Mouse (Mus musculus): ENCODE results near the gene Sirt1. TPM values are rescaled to one million over a fixed set of nuclear protein-coding genes. Genes with fewer than 3 reads are reported as not detected.

The Sirt1 gene
- polyA plus RNA-seq, 2 experiments: 3.8 to 8.4 TPM

DNA sequence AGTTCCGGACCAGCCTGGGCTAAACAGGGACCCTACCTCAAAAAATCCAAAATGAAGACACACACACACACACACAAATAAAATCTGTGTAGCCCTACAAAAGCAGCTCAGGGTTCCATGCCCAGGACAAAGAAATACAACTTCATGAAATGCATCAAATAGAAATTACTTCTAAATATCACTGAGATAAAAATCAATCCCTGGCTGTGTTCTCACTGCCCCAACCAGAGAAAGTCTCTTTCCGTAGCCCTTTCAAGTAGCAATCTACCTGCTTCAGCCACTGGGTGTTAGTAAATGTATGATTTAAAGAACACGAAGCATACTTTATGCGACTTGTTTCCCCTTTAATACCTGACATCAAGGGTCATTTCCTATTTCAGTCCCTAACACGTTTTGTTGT lies 44.2 kb downstream of the Sirt1 start:
- WGBS (ENCODE audit: insufficient replicate concordance): 25% methylated on average over 5 of the region's 5 CpGs
- DNase-seq (ENCODE audit: low read depth in 3 of 3, low spot score in 3 of 3) (no peak), ATAC-seq (ENCODE audit: insufficient read depth) (no peak)
- Histone ChIP-seq H3K9me3 (ENCODE audit: control insufficient read depth, low read length) (no peaks in the 10 kb centered on the region), H3K4me3 (ENCODE audit: insufficient read depth in 1 of 2, low read depth in 2 of 2, low read length in 2 of 2) (peak overlapping the region; percentile 79 to 99), H3K36me3 (replicated peaks; ENCODE audit: control insufficient read depth, insufficient read depth, low read depth) (peaks cover 33% of the 10 kb centered on the region), H3K27me3 (ENCODE audit: control insufficient read depth, insufficient read depth, low read length) (no peaks in the 10 kb centered on the region), H3K27ac (no peak overlapping the region), H3K4me2 (ENCODE audit: low read depth) (peak overlapping the region; percentile 91), H3K9ac (replicated peaks) (peak overlapping the region; percentile 74), H3K4me1 (replicated peaks; ENCODE audit: control insufficient read depth in 2 of 2, insufficient read depth in 2 of 2, low read length in 1 of 2) (peaks cover 17 to 18% of the 10 kb centered on the region in 2 experiments)
- TF ChIP-seq EP300 (IDR thresholded peaks at IDR 0.05; ENCODE audit: low read depth): no peak
- TF ChIP-seq CTCF (IDR thresholded peaks at IDR 0.05; ENCODE audit: low read depth): no peak

DNA sequence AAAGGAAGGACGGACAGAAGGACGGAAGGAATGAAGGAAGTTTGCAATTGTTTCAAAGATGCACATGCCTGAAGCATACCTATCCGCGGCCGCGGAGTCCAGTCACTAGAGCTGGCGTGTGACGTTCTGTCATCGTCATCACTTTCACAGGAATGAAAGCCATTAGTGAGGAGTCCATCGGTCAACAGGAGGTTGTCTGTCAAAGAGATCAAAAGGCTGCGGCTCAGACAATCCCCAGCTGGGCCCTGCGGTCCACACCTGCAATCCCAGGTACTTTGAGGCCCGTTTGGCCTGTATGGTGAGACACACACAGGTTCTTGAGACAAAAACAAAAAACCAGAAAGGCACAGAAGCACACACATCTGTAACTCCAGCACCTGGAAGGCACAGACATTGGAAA lies 44.6 kb downstream of the Sirt1 start:
- Histone ChIP-seq H3K9ac (replicated peaks) (peak overlapping the region; percentile 74), H3K36me3 (replicated peaks; ENCODE audit: control insufficient read depth, insufficient read depth, low read depth) (peaks cover 35% of the 10 kb centered on the region), H3K9me3 (ENCODE audit: control insufficient read depth, low read length) (no peaks in the 10 kb centered on the region), H3K27me3 (ENCODE audit: control insufficient read depth, insufficient read depth, low read length) (no peaks in the 10 kb centered on the region), H3K4me2 (ENCODE audit: low read depth) (peak overlapping the region; percentile 91), H3K27ac (no peak overlapping the region), H3K4me3 (ENCODE audit: insufficient read depth in 1 of 2, low read depth in 2 of 2, low read length in 2 of 2) (peak overlapping the region; percentile 79 to 99), H3K4me1 (replicated peaks; ENCODE audit: control insufficient read depth in 2 of 2, insufficient read depth in 2 of 2, low read length in 1 of 2) (peaks cover 17 to 18% of the 10 kb centered on the region in 2 experiments)
- WGBS (ENCODE audit: insufficient replicate concordance): 78% methylated on average over 13 of the region's 13 CpGs
- no peak for ATAC-seq (ENCODE audit: insufficient read depth)
- no peak for TF ChIP-seq EP300 (IDR thresholded peaks at IDR 0.05; ENCODE audit: low read depth)
- TF ChIP-seq CTCF (IDR thresholded peaks at IDR 0.05; ENCODE audit: low read depth): no peak
- no peak for DNase-seq (ENCODE audit: low read depth in 3 of 3, low spot score in 3 of 3)

DNA sequence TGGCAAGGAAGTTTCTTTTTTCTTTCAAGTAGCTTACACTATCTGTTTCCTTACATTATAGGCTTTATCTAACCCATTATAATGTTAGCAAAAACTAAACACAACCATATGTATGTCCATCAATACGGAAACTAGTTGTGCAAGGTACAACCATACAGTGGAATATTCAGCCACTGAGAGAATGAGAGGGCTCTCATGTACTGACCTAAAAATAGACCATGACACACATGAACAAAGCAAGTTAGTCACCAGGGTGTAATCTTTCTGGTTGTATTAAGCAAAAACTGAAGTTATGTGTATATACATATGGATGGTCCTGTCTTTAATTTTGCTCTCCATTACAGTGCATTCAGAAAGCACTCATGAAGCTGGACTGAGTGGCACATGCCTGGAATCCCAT lies 54.4 kb downstream of the Sirt1 start:
- H3K4me1 ChIP-seq (replicated peaks; ENCODE audit: control insufficient read depth in 2 of 2, insufficient read depth in 2 of 2, low read length in 1 of 2): no peaks in the 10 kb centered on the region
- ATAC-seq (ENCODE audit: insufficient read depth) (no peak), DNase-seq (ENCODE audit: low read depth in 3 of 3, low spot score in 3 of 3) (no peak)
- H3K27me3 ChIP-seq (ENCODE audit: control insufficient read depth, insufficient read depth, low read length): no peaks in the 10 kb centered on the region
- no peak overlapping the region for H3K27ac ChIP-seq
- no peak overlapping the region for H3K9ac ChIP-seq (replicated peaks)
- H3K4me2 ChIP-seq (ENCODE audit: low read depth): no peak overlapping the region
- H3K36me3 ChIP-seq (replicated peaks; ENCODE audit: control insufficient read depth, insufficient read depth, low read depth): peaks cover 76% of the 10 kb centered on the region
- TF ChIP-seq EP300 (IDR thresholded peaks at IDR 0.05; ENCODE audit: low read depth) (no peak), CTCF (IDR thresholded peaks at IDR 0.05; ENCODE audit: low read depth) (no peak)
- H3K9me3 ChIP-seq (ENCODE audit: control insufficient read depth, low read length): no peaks in the 10 kb centered on the region
- 91% methylated on average over 1 of the region's 1 CpGs for WGBS (ENCODE audit: insufficient replicate concordance)
- no peak overlapping the region for H3K4me3 ChIP-seq (ENCODE audit: insufficient read depth in 1 of 2, low read depth in 2 of 2, low read length in 2 of 2)

DNA sequence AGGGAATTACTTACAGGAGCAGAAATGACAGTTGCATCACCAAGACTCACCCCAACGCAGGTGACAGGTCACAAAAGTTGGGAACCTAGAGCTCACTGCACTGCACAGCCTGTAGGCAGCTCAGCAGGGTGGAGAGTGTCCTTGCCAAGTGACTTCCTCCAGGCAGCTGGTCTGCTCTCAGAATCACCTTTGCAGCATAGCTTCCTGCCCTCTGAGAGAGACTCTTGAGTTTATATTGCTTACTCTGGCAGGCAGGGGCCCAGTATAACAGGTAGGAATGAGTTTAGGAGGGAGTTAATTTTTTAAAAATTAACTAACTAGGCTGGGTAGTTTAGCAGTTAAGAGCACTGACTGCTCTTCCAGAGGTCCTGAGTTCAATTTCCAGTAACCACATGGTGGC lies 67.8 kb downstream of the Sirt1 start:
- H3K4me3 ChIP-seq (ENCODE audit: insufficient read depth in 1 of 2, low read depth in 2 of 2, low read length in 2 of 2): no peak overlapping the region
- no peak overlapping the region for H3K27ac ChIP-seq
- TF ChIP-seq EP300 (IDR thresholded peaks at IDR 0.05; ENCODE audit: low read depth): no peak
- TF ChIP-seq CTCF (IDR thresholded peaks at IDR 0.05; ENCODE audit: low read depth): no peak
- H3K9me3 ChIP-seq (ENCODE audit: control insufficient read depth, low read length): no peaks in the 10 kb centered on the region
- no peaks in the 10 kb centered on the region for H3K4me1 ChIP-seq (replicated peaks; ENCODE audit: control insufficient read depth in 2 of 2, insufficient read depth in 2 of 2, low read length in 1 of 2)
- H3K27me3 ChIP-seq (ENCODE audit: control insufficient read depth, insufficient read depth, low read length): no peaks in the 10 kb centered on the region
- ATAC-seq (ENCODE audit: insufficient read depth) (no peak), DNase-seq (ENCODE audit: low read depth in 3 of 3, low spot score in 3 of 3) (no peak)
- WGBS (ENCODE audit: insufficient replicate concordance): 64% methylated on average over 1 of the region's 1 CpGs
- no peak overlapping the region for H3K4me2 ChIP-seq (ENCODE audit: low read depth)
- H3K9ac ChIP-seq (replicated peaks): no peak overlapping the region
- peaks cover 55% of the 10 kb centered on the region for H3K36me3 ChIP-seq (replicated peaks; ENCODE audit: control insufficient read depth, insufficient read depth, low read depth)

DNA sequence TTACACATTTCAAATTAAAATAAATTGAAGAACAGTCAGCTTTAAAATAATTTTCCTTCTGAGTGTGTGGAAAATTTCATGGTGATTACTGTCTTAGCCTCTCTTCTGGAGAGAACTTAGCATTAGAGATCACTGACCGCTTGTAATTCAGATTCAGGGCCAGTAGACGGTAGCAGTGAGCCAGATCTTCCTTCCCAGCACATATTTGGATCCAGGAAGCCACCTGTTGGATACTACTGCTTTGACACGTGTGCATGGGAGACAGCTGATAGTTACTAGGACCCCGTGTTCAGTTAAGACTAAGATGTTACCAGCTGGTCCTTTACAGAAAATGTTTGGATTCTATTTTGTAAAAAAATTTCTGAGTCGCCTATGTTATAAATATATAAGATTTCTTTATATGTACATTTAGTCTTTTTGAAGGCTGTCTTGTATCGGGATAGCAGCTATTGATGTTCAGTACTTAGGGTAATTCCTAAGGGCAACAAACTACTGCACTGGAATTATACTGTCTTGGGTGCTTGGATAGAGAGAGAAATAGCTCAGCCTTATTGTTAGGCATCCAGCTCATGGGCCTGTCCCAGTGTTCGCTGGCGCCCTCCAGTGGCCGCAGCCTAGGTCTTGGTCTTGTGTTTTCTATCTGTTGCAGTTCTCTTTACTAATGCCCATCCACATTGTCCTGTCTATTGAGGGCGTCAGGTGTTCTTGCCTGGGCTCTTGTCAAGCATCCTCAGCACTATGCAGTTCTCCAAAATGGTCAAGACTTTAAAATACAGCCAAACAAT lies 72.7 kb downstream of the Sirt1 start:
- no peak overlapping the region for H3K4me2 ChIP-seq (ENCODE audit: low read depth)
- ATAC-seq (ENCODE audit: insufficient read depth) (peak; percentile 78), DNase-seq (ENCODE audit: low read depth in 3 of 3, low spot score in 3 of 3) (peak; percentile 60 to 70 (median 63))
- WGBS (ENCODE audit: insufficient replicate concordance): 42% methylated on average over 10 of the region's 10 CpGs
- H3K27ac ChIP-seq: no peak overlapping the region
- H3K27me3 ChIP-seq (ENCODE audit: control insufficient read depth, insufficient read depth, low read length): no peaks in the 10 kb centered on the region
- no peaks in the 10 kb centered on the region for H3K9me3 ChIP-seq (ENCODE audit: control insufficient read depth, low read length)
- H3K4me3 ChIP-seq (ENCODE audit: insufficient read depth in 1 of 2, low read depth in 2 of 2, low read length in 2 of 2): no peak overlapping the region
- TF ChIP-seq EP300 (IDR thresholded peaks at IDR 0.05; ENCODE audit: low read depth): no peak
- TF ChIP-seq CTCF (IDR thresholded peaks at IDR 0.05; ENCODE audit: low read depth): peak; percentile 96
- no peak overlapping the region for H3K9ac ChIP-seq (replicated peaks)
- peaks cover 54% of the 10 kb centered on the region for H3K36me3 ChIP-seq (replicated peaks; ENCODE audit: control insufficient read depth, insufficient read depth, low read depth)
- H3K4me1 ChIP-seq (replicated peaks; ENCODE audit: control insufficient read depth in 2 of 2, insufficient read depth in 2 of 2, low read length in 1 of 2): no peaks in the 10 kb centered on the region
